Mouse (Mus musculus) CH12.LX (cell line): ENCODE data around the gene Glra1.

Source experiments
- CTCF ChIP-seq, 2 experiments: IDR thresholded peaks in 1 of 2; conservative IDR thresholded peaks in 1 of 2; 2 replicates each; pipeline ENCODE4 v1.5.1; 2011 to 2012; ENCODE audit warnings: low read depth in 2 of 2, low read length in 2 of 2, improper control_type of control experiment in 1 of 2, inconsistent platforms in 1 of 2, mild to moderate bottlenecking in 1 of 2, moderate library complexity in 1 of 2
- E2F4 ChIP-seq: IDR thresholded peaks from 2 replicates; pipeline ENCODE4 v1.6.1; 2011; ENCODE audit warnings: low read depth, low read length, improper control_type of control experiment; ENCODE audit not compliant: insufficient replicate concordance
- USF1 ChIP-seq: IDR thresholded peaks from 2 replicates; pipeline ENCODE4 v1.6.1; 2014; ENCODE audit warnings: low read depth, mild to moderate bottlenecking, inconsistent platforms, low read length, improper control_type of control experiment
- ZMIZ1 ChIP-seq: IDR thresholded peaks from 2 replicates; pipeline ENCODE4 v1.6.1; 2012; ENCODE audit warnings: low read depth, mild to moderate bottlenecking, inconsistent platforms, low read length, improper control_type of control experiment
- ZNF384 ChIP-seq: IDR thresholded peaks from 2 replicates; pipeline ENCODE4 v1.6.1; 2012; ENCODE audit warnings: low read depth, low read length, improper control_type of control experiment, inconsistent platforms

GRCm38 (mm10) chr11:55502886-55503285, 105.1 kb downstream of the Glra1 start:
- TF ChIP-seq USF1 (no peak), CTCF (conservative IDR thresholded peaks at IDR 0.05 in 1 of 2, IDR thresholded peaks at IDR 0.05 in 1 of 2; ENCODE audit: low read depth in 2 of 2, low read length in 2 of 2) (no peak), ZMIZ1 (no peak), E2F4 (no peak), ZNF384 (no peak)
